Mouse (Mus musculus): ENCODE results near the gene Magi2.
"Not testable (repeated sequence)": the region's sequence is repeated elsewhere in the genome, so short reads cannot be mapped to it uniquely, and the experiment has no call there.

Gene Magi2

GRCm38 (mm10) chr5:19226866-19227243 is at the start of gene Magi2:
Gene Magi2 (plus strand): TSS chr5:19227036.
- no peak for DNase-seq

GRCm38 (mm10) chr5:19178594-19178993 is 48.2 kb upstream of the Magi2 start:
- no peak for DNase-seq

- no peak for DNase-seq
These were observed 40.7 kb upstream of the Magi2 start for GRCm38 (mm10) chr5:19186175-19186574.

DNA sequence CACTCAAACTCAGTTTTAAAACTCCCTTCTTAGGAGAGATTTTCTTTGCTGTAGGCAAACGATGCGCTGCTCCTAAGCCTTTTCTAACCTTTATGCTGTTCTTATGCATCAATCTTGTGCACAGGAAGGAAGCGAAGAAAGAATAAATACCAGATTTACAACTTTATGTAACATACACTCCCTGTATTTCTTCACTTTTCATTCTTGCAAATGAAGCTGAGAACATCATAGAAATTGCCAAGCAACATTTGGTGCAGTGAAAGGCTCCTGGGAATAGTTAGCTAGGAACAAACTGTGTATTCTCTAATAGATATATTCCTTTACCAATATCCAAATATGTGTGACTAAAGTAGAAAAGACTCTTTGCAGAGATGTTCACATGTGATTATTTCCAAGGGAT is 15.2 kb upstream of the Magi2 start:
- DNase-seq = no peak

GRCm38 (mm10) chr5:19226144-19226865 is 531 bp upstream of the Magi2 start:
- DNase-seq = peak; percentile 92 to 94

DNA sequence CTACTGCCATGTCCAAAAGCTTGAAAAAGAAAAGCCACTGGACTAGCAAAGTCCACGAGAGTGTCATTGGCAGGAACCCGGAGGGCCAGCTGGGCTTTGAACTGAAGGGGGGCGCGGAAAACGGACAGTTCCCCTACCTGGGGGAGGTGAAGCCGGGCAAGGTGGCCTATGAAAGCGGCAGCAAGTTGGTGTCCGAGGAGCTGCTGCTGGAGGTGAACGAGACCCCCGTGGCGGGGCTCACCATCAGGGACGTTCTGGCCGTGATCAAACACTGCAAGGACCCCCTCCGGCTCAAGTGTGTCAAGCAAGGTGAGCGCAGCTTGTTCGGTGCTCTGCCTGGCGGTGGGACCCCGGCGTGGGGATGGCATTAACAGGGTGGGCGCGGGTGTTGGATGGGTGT is 445 bp downstream of the Magi2 start:
- peak; percentile 67 to 71 for DNase-seq

- peak; percentile 75 to 76 for DNase-seq
These were observed 1.0 kb downstream of the Magi2 start for GRCm38 (mm10) chr5:19227791-19228331.

DNA sequence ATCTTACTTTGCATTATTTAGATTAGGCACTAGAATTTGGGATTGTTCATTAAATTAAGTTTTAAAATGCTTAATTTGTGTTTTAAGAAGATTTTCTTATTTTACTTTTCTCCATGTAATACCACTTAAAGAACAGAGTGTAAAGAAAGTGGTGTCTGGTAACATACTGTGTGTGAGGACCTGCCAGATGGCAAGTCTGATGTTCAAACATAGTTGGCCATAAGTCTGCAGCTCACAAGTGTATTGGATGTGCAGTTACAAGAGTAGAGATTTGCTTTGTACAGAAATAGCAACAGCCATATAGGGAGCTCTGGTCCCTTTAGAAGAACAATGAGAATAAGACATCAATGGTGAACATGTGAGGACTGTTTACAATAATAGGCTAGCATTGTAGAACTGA is 15.0 kb downstream of the Magi2 start:
- no peak for DNase-seq

DNA sequence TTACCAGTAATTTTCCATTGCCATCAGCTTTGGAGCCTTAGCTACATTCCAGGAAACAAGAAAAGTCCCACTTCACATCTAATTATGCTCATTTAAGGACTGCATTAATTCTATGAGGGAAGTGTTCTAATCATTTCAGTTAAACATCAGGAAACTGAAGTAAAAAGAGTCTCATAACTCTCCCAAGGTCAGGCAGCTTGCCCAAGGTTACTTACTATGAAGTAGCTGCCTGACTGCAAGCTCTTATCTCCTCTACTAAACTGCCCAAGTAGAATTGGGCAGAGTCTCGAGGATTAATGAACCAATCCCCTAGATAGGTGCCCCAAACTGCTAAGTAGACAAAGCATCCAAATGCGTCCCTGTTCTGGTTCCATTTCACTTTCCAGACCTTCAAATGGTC is 19.6 kb downstream of the Magi2 start:
- no peak for DNase-seq

GRCm38 (mm10) chr5:19247266-19247665 is 20.4 kb downstream of the Magi2 start:
- no peak for DNase-seq

DNA sequence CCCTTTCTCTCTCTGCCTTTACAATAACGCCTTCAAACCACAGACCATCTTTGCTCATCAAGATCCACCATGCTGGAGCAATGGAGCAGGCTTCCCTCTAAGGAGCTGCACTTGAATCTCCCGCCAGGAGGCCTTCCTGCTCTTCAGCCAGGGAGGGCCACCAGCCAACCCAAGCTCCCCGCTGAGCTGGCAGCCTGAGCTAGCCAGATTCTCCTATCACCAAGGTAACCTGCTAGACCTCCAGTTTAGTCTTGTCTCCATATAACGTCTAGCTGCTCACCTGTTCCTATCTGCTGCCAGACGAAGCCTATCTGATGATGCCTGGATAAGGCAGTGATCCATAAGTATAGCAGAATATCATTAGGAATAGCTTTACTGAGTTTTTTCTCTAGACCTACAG is 36.0 kb downstream of the Magi2 start:
- peak; percentile 82 to 83 for DNase-seq

- peak; percentile 31 for DNase-seq
These were observed 37.8 kb downstream of the Magi2 start for GRCm38 (mm10) chr5:19264627-19265026.

- DNase-seq = no peak
These were observed 65.7 kb downstream of the Magi2 start for GRCm38 (mm10) chr5:19292581-19292980.

DNA sequence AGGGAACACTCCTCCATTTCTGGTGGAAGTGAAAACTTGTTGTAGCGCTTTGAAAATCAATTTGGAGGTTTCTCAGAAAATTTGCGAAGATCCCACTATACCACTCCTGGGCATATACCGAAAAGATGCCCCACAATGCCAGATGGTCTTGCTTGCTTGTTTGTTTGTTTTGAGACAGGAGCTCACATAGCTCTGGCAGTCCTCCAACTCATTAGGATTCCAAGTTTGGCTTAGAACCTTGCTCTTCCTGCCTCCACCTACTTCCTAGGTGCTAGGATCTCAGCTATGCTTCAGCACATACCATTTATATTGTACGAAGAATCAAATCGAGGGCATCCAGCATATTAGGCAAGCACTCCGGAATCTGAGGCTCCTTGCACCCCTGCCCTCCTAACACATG is 79.8 kb downstream of the Magi2 start:
- peak; percentile 26 to 50 for DNase-seq

GRCm38 (mm10) chr5:19309870-19310269 is 83.0 kb downstream of the Magi2 start:
- no peak for DNase-seq

DNA sequence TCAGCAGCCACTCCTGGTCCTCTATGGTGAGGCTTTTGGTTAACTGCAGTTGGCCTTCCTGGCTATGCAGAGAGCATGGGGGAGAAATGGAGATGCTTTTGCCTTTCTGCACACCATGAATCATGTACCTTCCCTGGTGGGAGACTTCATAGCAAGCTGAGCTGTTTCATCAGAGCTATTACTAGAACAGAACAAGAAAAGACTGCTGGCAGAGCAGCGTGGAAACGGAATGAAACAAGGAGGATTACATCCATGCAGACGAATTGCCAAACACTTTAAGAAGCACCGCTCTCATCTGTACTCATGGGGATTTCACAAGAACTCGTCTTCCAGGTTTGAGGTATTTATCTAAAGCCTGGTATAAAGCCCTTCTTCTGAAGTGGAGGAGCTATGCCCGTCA is 95.7 kb downstream of the Magi2 start:
- DNase-seq = no peak

- no peak for DNase-seq
These were observed 110.7 kb downstream of the Magi2 start for GRCm38 (mm10) chr5:19337561-19337960.

- DNase-seq = no peak
These were observed 141.3 kb downstream of the Magi2 start for GRCm38 (mm10) chr5:19368175-19368574.

DNA sequence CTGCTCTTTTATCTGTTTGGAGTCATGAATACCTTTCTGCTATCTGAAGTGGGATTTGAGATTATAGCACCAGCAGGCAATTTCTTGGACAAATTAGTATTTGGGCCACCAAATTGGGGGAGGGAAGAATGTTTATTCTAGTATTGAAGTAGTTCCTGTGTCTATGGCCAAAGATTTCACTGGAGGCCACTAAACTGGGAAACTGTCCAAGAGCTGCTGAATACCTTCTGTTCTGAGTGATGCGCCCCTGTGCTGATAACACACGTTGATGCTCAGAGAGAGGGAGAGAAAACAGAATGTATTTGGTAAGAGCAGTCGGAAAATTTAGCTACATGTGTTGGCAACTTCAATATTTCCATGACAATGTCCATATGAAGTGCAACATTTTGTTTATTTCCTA is 169.0 kb downstream of the Magi2 start:
- peak; percentile 81 to 87 for DNase-seq

GRCm38 (mm10) chr5:19400299-19400698 is 173.5 kb downstream of the Magi2 start:
- no peak for DNase-seq

DNA sequence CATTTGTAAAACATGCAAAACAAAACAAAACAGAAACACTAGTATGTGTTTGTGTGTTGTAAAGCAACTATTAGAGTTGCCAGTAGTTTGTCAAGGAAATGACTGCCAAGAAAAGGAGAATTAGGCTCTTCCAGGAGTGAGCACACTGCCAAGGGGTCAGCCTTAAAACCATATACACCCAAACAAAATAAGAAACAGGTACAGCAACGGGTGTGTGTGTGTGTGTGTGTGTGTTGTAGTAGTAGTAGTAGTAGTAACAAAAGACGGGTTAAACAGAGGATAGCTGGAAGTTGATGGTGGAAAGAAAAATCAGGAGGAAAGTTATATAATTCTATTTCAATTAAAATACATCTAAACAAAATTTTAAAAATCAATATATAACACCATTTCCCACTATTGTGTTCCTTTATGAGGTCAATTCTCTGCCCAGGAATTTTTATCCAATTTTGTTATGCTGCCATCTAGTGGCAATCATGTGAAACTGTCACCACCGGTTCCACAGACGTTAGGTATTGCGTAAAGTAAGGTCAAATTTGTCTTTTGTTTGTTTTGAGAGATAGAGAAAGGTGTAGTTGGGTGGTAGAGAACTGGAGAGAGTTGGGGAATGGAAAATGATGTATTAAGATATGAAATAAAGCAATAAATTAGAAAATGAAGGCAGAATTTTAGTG is 174.0 kb downstream of the Magi2 start:
- peak; percentile 31 to 67 for DNase-seq

- not testable (repeated sequence) for DNase-seq
These were observed 177.4 kb downstream of the Magi2 start for GRCm38 (mm10) chr5:19404268-19404667.

DNA sequence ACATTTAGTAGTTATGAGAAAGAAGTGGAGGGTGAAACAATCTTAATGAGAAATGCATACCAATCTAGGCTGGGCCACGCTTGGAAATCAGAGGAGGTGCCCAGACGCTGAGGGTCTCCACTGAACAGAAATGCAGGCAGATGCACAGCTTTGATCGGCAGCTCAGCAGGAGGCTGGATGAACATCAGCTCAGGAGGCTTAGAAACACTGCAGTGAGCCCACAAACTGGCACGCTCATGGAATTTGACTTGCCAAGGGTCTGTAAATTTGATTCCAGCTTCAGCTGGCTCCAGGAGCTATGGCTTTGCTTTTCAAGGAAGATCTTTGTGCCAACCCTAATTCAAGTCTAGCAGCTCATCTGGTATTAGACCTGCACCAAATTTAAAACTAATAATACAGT is 187.7 kb downstream of the Magi2 start:
- peak; percentile 49 to 70 for DNase-seq

- peak; percentile 73 to 79 for DNase-seq
These were observed 202.5 kb downstream of the Magi2 start for GRCm38 (mm10) chr5:19429290-19429689.
